Mouse (Mus musculus): Measurements from ENCODE around the gene Cryba4.

DNA sequence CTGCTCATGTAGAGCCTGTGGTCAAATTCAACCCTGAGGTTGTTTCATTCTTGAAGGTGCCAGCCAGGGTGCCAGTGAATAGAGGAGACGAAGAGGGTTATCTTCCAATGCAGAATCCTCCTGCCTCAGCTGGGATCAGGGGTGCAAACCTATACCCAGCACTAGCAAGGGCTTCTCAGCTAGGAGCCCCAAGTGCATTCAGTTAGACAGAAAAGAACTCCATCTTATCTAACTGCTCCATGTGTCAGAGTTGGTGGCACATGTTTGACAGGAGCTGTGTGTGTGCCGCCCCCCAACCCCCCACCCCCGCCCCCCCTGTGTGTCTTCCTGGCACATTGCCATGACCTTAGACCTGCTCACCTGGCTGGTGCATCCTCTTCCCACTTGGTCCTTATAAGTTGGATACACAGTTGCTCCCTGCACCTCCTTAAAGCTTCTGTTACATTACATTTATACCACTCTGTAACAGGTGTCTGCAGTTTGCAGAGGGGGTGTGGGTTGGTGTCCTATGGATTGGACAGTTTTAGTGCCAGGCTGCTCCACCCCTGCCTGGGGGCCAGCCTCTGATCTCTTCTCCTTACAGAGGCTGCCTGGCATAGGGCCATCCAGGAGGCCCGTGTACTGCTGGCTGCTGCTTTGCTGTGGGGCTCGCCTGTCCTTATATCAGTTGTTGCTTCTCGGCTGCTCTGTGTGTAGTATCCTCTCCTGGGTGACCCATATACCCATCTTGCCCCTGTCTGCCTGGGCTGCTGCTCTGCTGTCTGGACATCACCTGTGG lies 44.3 kb upstream of the Cryba4 start:
- TF ChIP-seq CTCF (IDR thresholded peaks at IDR 0.05; ENCODE audit: low read depth) (no peak), EP300 (IDR thresholded peaks at IDR 0.05; ENCODE audit: low read depth) (no peak)

Data from heart, postnatal 0 days (tissue).